Mouse (Mus musculus): ENCODE data around the gene Stxbp6. TPM values are rescaled to one million over a fixed set of nuclear protein-coding genes. Genes with fewer than 3 reads are reported as not detected.

Stxbp6 gene
- total and polyA plus RNA-seq, 3 experiments: not detected

GRCm38 (mm10) chr12:45080036-45080752 is 5.7 kb upstream of the Stxbp6 start:
- Histone ChIP-seq H3K79me2 (ENCODE audit: control insufficient read depth, insufficient read depth, low read length, poor library complexity) (no peaks in the 10 kb centered on the region), H3K9ac (ENCODE audit: control insufficient read depth, low read depth, low read length, poor library complexity, severe bottlenecking) (no peak overlapping the region), H3K36me3 (ENCODE audit: control insufficient read depth in 1 of 2, insufficient read depth in 2 of 2, low read length in 2 of 2) (no peaks in the 10 kb centered on the region), H3K4me3 (ENCODE audit: control insufficient read depth in 1 of 2, insufficient read depth in 1 of 2, low read depth in 2 of 2, low read length in 2 of 2) (no peak overlapping the region), H3K9me3 (replicated peaks; ENCODE audit: insufficient read depth, low read length) (no peaks in the 10 kb centered on the region), H3K27me3 (ENCODE audit: control insufficient read depth in 1 of 2, insufficient read depth in 2 of 2, low read length in 2 of 2) (no peaks in the 10 kb centered on the region), H3K4me1 (ENCODE audit: control insufficient read depth in 1 of 2, insufficient read depth in 2 of 2, low read length in 2 of 2) (no peaks in the 10 kb centered on the region; a peak in 1 of 4 replicates), H3K27ac (ENCODE audit: control insufficient read depth, low read depth, low read length) (no peak overlapping the region)
- no peak for TF ChIP-seq MAX (IDR thresholded peaks at IDR 0.05; ENCODE audit: low read length)
- DNase-seq (ENCODE audit: low read depth, low spot score): peak; percentile 8

GRCm38 (mm10) chr12:45075631-45076030 is 1.1 kb upstream of the Stxbp6 start:
- Histone ChIP-seq H3K79me2 (ENCODE audit: control insufficient read depth, insufficient read depth, low read length, poor library complexity) (no peaks in the 10 kb centered on the region), H3K9me3 (replicated peaks; ENCODE audit: insufficient read depth, low read length) (no peaks in the 10 kb centered on the region), H3K27ac (ENCODE audit: control insufficient read depth, low read depth, low read length) (no peak overlapping the region), H3K4me3 (ENCODE audit: control insufficient read depth in 1 of 2, insufficient read depth in 1 of 2, low read depth in 2 of 2, low read length in 2 of 2) (no peak overlapping the region), H3K9ac (ENCODE audit: control insufficient read depth, low read depth, low read length, poor library complexity, severe bottlenecking) (no peak overlapping the region), H3K27me3 (ENCODE audit: control insufficient read depth in 1 of 2, insufficient read depth in 2 of 2, low read length in 2 of 2) (no peaks in the 10 kb centered on the region), H3K36me3 (ENCODE audit: control insufficient read depth in 1 of 2, insufficient read depth in 2 of 2, low read length in 2 of 2) (no peaks in the 10 kb centered on the region), H3K4me1 (ENCODE audit: control insufficient read depth in 1 of 2, insufficient read depth in 2 of 2, low read length in 2 of 2) (no peaks in the 10 kb centered on the region; a peak in 1 of 4 replicates)
- TF ChIP-seq NRF1 (IDR thresholded peaks at IDR 0.05; ENCODE audit: insufficient read depth, low read depth, low read length, poor library complexity, severe bottlenecking) (no peak), MXI1 (IDR thresholded peaks at IDR 0.05; ENCODE audit: low read depth, low read length) (no peak), SMC3 (IDR thresholded peaks at IDR 0.05; ENCODE audit: low read depth, low read length) (no peak), ZC3H11A (IDR thresholded peaks at IDR 0.05; ENCODE audit: low read depth, low read length) (no peak), ZMIZ1 (IDR thresholded peaks at IDR 0.05; ENCODE audit: low read depth, low read length) (no peak), MAFK (IDR thresholded peaks at IDR 0.05; ENCODE audit: borderline replicate concordance, low read depth, low read length) (no peak), HCFC1 (IDR thresholded peaks at IDR 0.05; ENCODE audit: low read depth, low read length) (no peak), KAT2A (conservative IDR thresholded peaks at IDR 0.05; ENCODE audit: low read depth, low read length) (no peak), CHD2 (IDR thresholded peaks at IDR 0.05; ENCODE audit: low read length) (no peak), POLR2A (IDR thresholded peaks at IDR 0.05; ENCODE audit: control insufficient read depth in 1 of 2, insufficient read depth in 1 of 2, low read depth in 1 of 2, low read length in 2 of 2, poor library complexity in 1 of 2) (no peak), MYC (IDR thresholded peaks at IDR 0.05; ENCODE audit: low read depth, low read length) (no peak), GATA1 (IDR thresholded peaks at IDR 0.05; ENCODE audit: low read depth, low read length) (no peak), JUND (IDR thresholded peaks at IDR 0.05; ENCODE audit: low read depth, low read length) (no peak), BHLHE40 (IDR thresholded peaks at IDR 0.05; ENCODE audit: borderline replicate concordance, low read depth, low read length) (no peak), TBP (IDR thresholded peaks at IDR 0.05; ENCODE audit: low read depth, low read length) (no peak), ZKSCAN1 (IDR thresholded peaks at IDR 0.05; ENCODE audit: low read depth, low read length) (no peak)
- DNase-seq (ENCODE audit: low read depth, low spot score): no peak
